Mouse (Mus musculus): ENCODE data around the gene Cpeb2. TPM values are rescaled to one million over a fixed set of nuclear protein-coding genes. Genes with fewer than 3 reads are reported as not detected.

The Cpeb2 gene
- total and polyA plus RNA-seq, 2 experiments from 2014 or later: 5.8 to 10.7 TPM

- Histone ChIP-seq H3K4me3 (ENCODE audit: low read depth, low read length) (no peak overlapping the region; the same call in 1 of the 2 replicates), H3K4me1 (ENCODE audit: control insufficient read depth, insufficient read depth) (0 out of 2 replicates have a peak, but pooled peaks cover 5% of the 10 kb centered on the region), H3K4me2 (ENCODE audit: low read depth, low read length) (peak overlapping the region; percentile 36), H3K27ac (ENCODE audit: low read depth) (peak overlapping the region; percentile 43; the same call in 1 of the 2 replicates), H3K36me3 (replicated peaks; ENCODE audit: control insufficient read depth, insufficient read depth, low read length) (no peaks in the 10 kb centered on the region), H3K27me3 (ENCODE audit: control insufficient read depth, insufficient read depth, low read length) (no peaks in the 10 kb centered on the region), H3K9ac (replicated peaks; ENCODE audit: low read depth, low read length) (no peak overlapping the region), H3K9me3 (replicated peaks; ENCODE audit: control insufficient read depth, low read length) (no peaks in the 10 kb centered on the region)
- ATAC-seq (ENCODE audit: insufficient read depth, low read depth): peak; percentile 66
- peak; percentile 38 for DNase-seq (ENCODE audit: low spot score)
- WGBS: 39% methylated on average over 10 of the region's 10 CpGs
- peak; percentile 39 for TF ChIP-seq CTCF (IDR thresholded peaks at IDR 0.05; ENCODE audit: low read depth)
- TF ChIP-seq EP300 (IDR thresholded peaks at IDR 0.05; ENCODE audit: low read depth): no peak
Observed at GRCm38 (mm10) chr5:43338771-43339475, 106.0 kb downstream of the Cpeb2 start.

All from heart, postnatal 0 days (tissue).